Mouse (Mus musculus) adrenal gland, adult 8-10 months (tissue): ENCODE results near the gene Mdn1. TPM values are rescaled to one million over a fixed set of nuclear protein-coding genes. Genes with fewer than 3 reads are reported as not detected.
A peak's percentile ranks its signal among the peaks of the same experiment; 100 is the strongest.

Experiments
- DNase-seq: peaks from one replicate; pipeline ENCODE4 v3.0.0; 2022
- total RNA-seq, 4 experiments: library from RNA; stranded (reverse); gene quantifications; 2 replicates each; pipeline ENCODE4 v1.2.4; 2022

Mdn1 gene
- total RNA-seq, 4 experiments from 2014 or later, result 27.0 to 37.2 (median 30.9) TPM

DNA sequence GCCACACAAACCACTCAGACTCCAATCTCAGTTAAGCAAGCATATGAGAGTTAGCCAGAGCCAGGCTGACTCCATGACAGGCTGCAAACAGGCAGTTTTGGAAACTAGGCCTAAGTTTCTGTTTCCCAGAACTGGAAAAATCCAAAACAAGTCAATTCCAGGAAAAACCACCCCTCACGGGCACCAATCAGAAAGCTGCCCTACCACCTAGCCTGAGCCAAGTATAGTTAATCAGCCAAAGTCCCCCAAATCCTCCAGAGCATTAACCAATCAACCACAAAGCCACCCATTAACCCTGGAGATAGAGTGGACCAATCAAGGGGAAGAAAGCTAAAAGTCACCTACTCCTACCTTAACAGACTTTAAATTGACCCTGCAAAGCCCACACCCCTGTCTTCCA lies 130.2 kb downstream of the Mdn1 start:
- no peak for DNase-seq

DNA sequence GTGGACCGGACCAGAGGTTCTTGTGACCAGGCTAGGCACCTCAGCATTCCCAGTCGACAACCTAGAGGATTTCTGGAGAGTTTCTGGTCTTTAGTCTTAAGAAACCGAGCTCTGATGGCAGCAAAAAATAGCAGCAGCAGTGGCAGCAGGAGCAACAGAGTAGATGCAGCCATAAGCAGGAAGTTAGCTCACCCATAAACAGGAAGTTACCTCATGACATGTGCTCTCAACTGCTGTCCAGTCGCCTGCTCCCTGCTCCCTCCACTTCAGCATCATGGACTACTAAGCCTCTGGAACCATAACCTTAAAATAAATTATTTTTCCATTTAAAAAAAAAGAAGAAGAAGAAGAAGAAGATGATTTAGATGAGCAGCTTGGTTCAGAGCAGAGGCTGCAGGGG lies 132.1 kb downstream of the Mdn1 start:
- no peak for DNase-seq

- DNase-seq, result no peak
These were observed 142.1 kb downstream of the Mdn1 start for GRCm38 (mm10) chr4:32798976-32799375.

DNA sequence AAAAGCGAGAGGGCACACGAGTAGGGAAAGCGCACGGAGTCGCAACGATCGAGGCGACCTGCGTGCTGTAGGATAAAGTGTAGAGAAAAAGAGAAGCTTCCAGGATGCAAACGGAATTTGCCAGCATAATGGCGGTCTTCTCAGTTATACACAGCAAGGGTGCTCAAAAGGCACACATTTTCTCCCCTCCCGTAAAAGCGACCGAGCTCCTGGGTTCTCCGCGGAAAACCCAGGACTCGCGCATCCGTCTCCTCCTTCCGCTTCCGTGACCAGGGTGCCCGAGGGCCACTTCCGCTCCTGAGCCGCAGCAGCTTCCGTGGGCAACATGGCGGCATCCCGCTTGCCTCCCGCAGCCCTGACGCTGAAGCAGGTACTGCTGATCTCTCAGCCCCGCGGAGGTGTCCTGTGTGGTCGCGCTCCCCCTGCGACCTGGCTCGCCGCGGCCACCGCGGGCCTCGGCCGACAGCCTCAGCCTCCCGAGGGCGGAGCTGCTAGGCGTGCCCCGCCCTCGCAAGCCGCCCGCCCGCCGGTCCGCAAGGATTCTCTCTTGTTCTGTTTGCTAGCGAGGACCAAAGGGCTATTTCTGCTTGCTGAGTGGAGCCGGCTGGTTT lies 143.2 kb downstream of the Mdn1 start, which contains the start of gene Lyrm2:
Gene Lyrm2, plus strand, starts transcription at position 288 of the 611 bp plus-strand sequence.
- DNase-seq, result peak; percentile 68

GRCm38 (mm10) chr4:32800577-32801170 lies 143.8 kb downstream of the Mdn1 start:
- no peak for DNase-seq

GRCm38 (mm10) chr4:32817478-32817877 lies 160.6 kb downstream of the Mdn1 start:
- no peak for DNase-seq

- DNase-seq, result no peak
These were observed 163.8 kb downstream of the Mdn1 start for GRCm38 (mm10) chr4:32820676-32821075.

- DNase-seq, result no peak
These were observed 167.3 kb downstream of the Mdn1 start for GRCm38 (mm10) chr4:32824254-32824653.

Other genes with a start within 250 kb of the Mdn1 start
- not detected for gene Gja10, start 54.4 kb upstream of the Mdn1 start, total RNA-seq
- gene Casp8ap2, start 41.7 kb upstream of the Mdn1 start, total RNA-seq, result 1 to 10 TPM; 6.6 to 9.7 (median 8.5) TPM
- gene Lyrm2, start 143.1 kb downstream of the Mdn1 start, total RNA-seq, result 10 to 100 TPM; 38.9 to 49.3 (median 46.3) TPM